Mouse (Mus musculus) heart, embryonic 14.5 days (tissue): Measurements from ENCODE around the gene Tgfbr3. TPM values are rescaled to one million over a fixed set of nuclear protein-coding genes. Genes with fewer than 3 reads are reported as not detected.

Source experiments
- ATAC-seq: fragments of 200-750 bp; cut with Nextera tagmentation; 2 replicates; pipeline ENCODE4 v1.8.0; 2017; ENCODE audit warnings: low read depth, moderate TSS enrichment; ENCODE audit not compliant: insufficient number of reproducible peaks, insufficient read depth, low FRiP score
- H3K27ac ChIP-seq, 2 experiments: fragments of 200-500 bp in 1 of 2; fragments of 300-500 bp in 1 of 2; sonication (generic) in 1 of 2; replicated peaks in 1 of 2; 2 replicates each; pipeline ENCODE4 v1.5.1; 2012 to 2014; ENCODE audit warnings: low read depth in 2 of 2, low read length in 2 of 2, control low read depth in 1 of 2, mild to moderate bottlenecking in 1 of 2, mixed read lengths in 1 of 2; ENCODE audit not compliant: control insufficient read depth in 1 of 2, insufficient read depth in 1 of 2
- H3K27me3 ChIP-seq: fragments of 300-500 bp; sonication (generic); 2 replicates; pipeline ENCODE4 v1.6.1; 2014; ENCODE audit warnings: mild to moderate bottlenecking, low read length, control low read depth; ENCODE audit not compliant: control insufficient read depth, insufficient read depth
- H3K36me3 ChIP-seq: fragments of 300-500 bp; sonication (generic); 2 replicates; pipeline ENCODE4 v1.6.1; 2014; ENCODE audit warnings: mild to moderate bottlenecking, control low read depth, low read length, mixed read lengths; ENCODE audit not compliant: control insufficient read depth, insufficient read depth
- H3K4me1 ChIP-seq, 2 experiments: fragments of 200-500 bp in 1 of 2; fragments of 300-500 bp in 1 of 2; sonication (generic) in 1 of 2; 2 replicates each; pipeline ENCODE4 v1.6.1; 2012 to 2014; ENCODE audit warnings: low read length in 2 of 2, control low read depth in 1 of 2, mixed read lengths in 1 of 2; ENCODE audit not compliant: control insufficient read depth in 2 of 2, insufficient read depth in 2 of 2
- H3K4me2 ChIP-seq: fragments of 300-500 bp; sonication (generic); 2 replicates; pipeline ENCODE4 v1.6.1; 2014; ENCODE audit warnings: mild to moderate bottlenecking, low read length
- H3K4me3 ChIP-seq, 2 experiments: fragments of 200-500 bp in 1 of 2; fragments of 300-500 bp in 1 of 2; sonication (generic) in 1 of 2; 2 replicates each; pipeline ENCODE4 v1.5.1; 2012 to 2014; ENCODE audit warnings: low read length in 2 of 2, mild to moderate bottlenecking in 2 of 2, control low read depth in 1 of 2, low read depth in 1 of 2, moderate library complexity in 1 of 2; ENCODE audit not compliant: control insufficient read depth in 1 of 2, insufficient read depth in 1 of 2
- H3K9ac ChIP-seq: fragments of 300-500 bp; sonication (generic); 2 replicates; pipeline ENCODE4 v1.6.1; 2014; ENCODE audit warnings: mild to moderate bottlenecking, low read length
- H3K9me3 ChIP-seq: fragments of 300-500 bp; sonication (generic); 2 replicates; pipeline ENCODE4 v1.6.1; 2016; ENCODE audit warnings: low read length, control low read depth; ENCODE audit not compliant: control insufficient read depth
- WGBS: fragments of 180-500 bp; shearing (Covaris S2); extraction: QIAGEN DNeasy Blood & Tissue Kit; methylation state at CpG from one replicate; pipeline ENCODE4 v1.1.7; 2014; 5-methylcytosine and 5-hydroxymethylcytosine counted together
- polyA plus RNA-seq: library from polyadenylated mRNA; unstranded; fragments of >200 nt; fragmentation: Nextera tagmentation; extraction: Ambion mirVana; gene quantifications from 2 replicates; pipeline ENCODE4 v1.2.1, GENCODE M21; 2014

Gene Tgfbr3
- polyA plus RNA-seq, 1 experiment from 2014 or later: 24.1 TPM

- WGBS: 73% methylated on average over 6 of the region's 6 CpGs
- Histone ChIP-seq H3K27me3 (no peaks in the 10 kb centered on the region), H3K9ac (no peak overlapping the region), H3K36me3 (peaks cover 14% of the 10 kb centered on the region; the same call in 1 of the 2 replicates), H3K27ac (no peak overlapping the region), H3K4me1 (peaks cover 19 to 63% of the 10 kb centered on the region in 2 experiments), H3K9me3 (no peaks in the 10 kb centered on the region), H3K4me2 (no peak overlapping the region), H3K4me3 (no peak overlapping the region)
- no peak for ATAC-seq
Observed at GRCm38 (mm10) chr5:107125131-107125530, 164.3 kb downstream of the Tgfbr3 start.

GRCm38 (mm10) chr5:107124531-107124930 is 164.9 kb downstream of the Tgfbr3 start:
- Histone ChIP-seq H3K4me1 (peaks cover 20 to 57% of the 10 kb centered on the region in 2 experiments), H3K36me3 (0 out of 2 replicates have a peak, but pooled peaks cover 9% of the 10 kb centered on the region), H3K27me3 (no peaks in the 10 kb centered on the region), H3K4me2 (no peak overlapping the region), H3K27ac (no peak overlapping the region), H3K9me3 (no peaks in the 10 kb centered on the region), H3K4me3 (no peak overlapping the region), H3K9ac (no peak overlapping the region)
- ATAC-seq: no peak
- WGBS: 89% methylated on average over 7 of the region's 7 CpGs

GRCm38 (mm10) chr5:107122622-107123021 is 166.8 kb downstream of the Tgfbr3 start:
- ATAC-seq: no peak
- H3K4me3 ChIP-seq: no peak overlapping the region
- H3K27me3 ChIP-seq: no peaks in the 10 kb centered on the region
- no peak overlapping the region for H3K4me2 ChIP-seq
- no peak overlapping the region for H3K27ac ChIP-seq
- H3K4me1 ChIP-seq: peaks cover 10 to 40% of the 10 kb centered on the region in 2 experiments
- H3K9ac ChIP-seq: no peak overlapping the region
- no peaks in the 10 kb centered on the region for H3K9me3 ChIP-seq
- peaks cover 8% of the 10 kb centered on the region for H3K36me3 ChIP-seq
- 89% methylated on average over 4 of the region's 4 CpGs for WGBS

- H3K4me3 ChIP-seq: no peak overlapping the region
- peaks cover 23% of the 10 kb centered on the region for H3K36me3 ChIP-seq
- no peak overlapping the region for H3K9ac ChIP-seq
- H3K27me3 ChIP-seq: no peaks in the 10 kb centered on the region
- H3K4me1 ChIP-seq: peaks cover 8 to 25% of the 10 kb centered on the region in 2 experiments
- WGBS: 51% methylated on average over 10 of the region's 10 CpGs
- H3K9me3 ChIP-seq: no peaks in the 10 kb centered on the region
- H3K4me2 ChIP-seq: no peak overlapping the region
- no peak for ATAC-seq
- H3K27ac ChIP-seq: peak overlapping the region; percentile 20 to 49
Observed at GRCm38 (mm10) chr5:107121086-107121485, 168.3 kb downstream of the Tgfbr3 start.

GRCm38 (mm10) chr5:107120624-107121023 is 168.8 kb downstream of the Tgfbr3 start:
- ATAC-seq: no peak
- peak overlapping the region; percentile 20 to 49; a peak in 3 of 4 replicates for H3K27ac ChIP-seq
- WGBS: 51% methylated on average over 3 of the region's 3 CpGs

GRCm38 (mm10) chr5:107119896-107120295 is 169.5 kb downstream of the Tgfbr3 start:
- Histone ChIP-seq H3K27ac (peak overlapping the region; percentile 16 to 26; a peak in 1 of 4 replicates), H3K9ac (no peak overlapping the region), H3K4me3 (no peak overlapping the region), H3K27me3 (no peaks in the 10 kb centered on the region), H3K4me1 (peaks cover 8 to 16% of the 10 kb centered on the region in 2 experiments), H3K4me2 (no peak overlapping the region), H3K36me3 (peaks cover 27% of the 10 kb centered on the region), H3K9me3 (no peaks in the 10 kb centered on the region)
- 55% methylated on average over 6 of the region's 6 CpGs for WGBS
- ATAC-seq: peak; percentile 59

More at GRCm38 (mm10) chr5:107120624-107121023, 168.8 kb downstream of the Tgfbr3 start:
- no peak overlapping the region for H3K4me2 ChIP-seq
- H3K9ac ChIP-seq: no peak overlapping the region
- no peaks in the 10 kb centered on the region for H3K9me3 ChIP-seq
- H3K4me3 ChIP-seq: no peak overlapping the region
- H3K4me1 ChIP-seq: peaks cover 8 to 22% of the 10 kb centered on the region in 2 experiments
- peaks cover 27% of the 10 kb centered on the region for H3K36me3 ChIP-seq
- H3K27me3 ChIP-seq: no peaks in the 10 kb centered on the region

- H3K27ac ChIP-seq: no peak overlapping the region
- WGBS: 72% methylated on average over 3 of the region's 3 CpGs
- H3K4me2 ChIP-seq: no peak overlapping the region
- H3K27me3 ChIP-seq: no peaks in the 10 kb centered on the region
- ATAC-seq: no peak
- H3K4me1 ChIP-seq: peaks cover 10 to 19% of the 10 kb centered on the region in 2 experiments
- no peak overlapping the region for H3K9ac ChIP-seq
- H3K36me3 ChIP-seq: peaks cover 37% of the 10 kb centered on the region
- H3K9me3 ChIP-seq: no peaks in the 10 kb centered on the region
- no peak overlapping the region for H3K4me3 ChIP-seq
Observed at GRCm38 (mm10) chr5:107116821-107117220, 172.6 kb downstream of the Tgfbr3 start.

- WGBS: 57% methylated on average over 7 of the region's 7 CpGs
- ATAC-seq: no peak
- no peak overlapping the region for H3K4me3 ChIP-seq
- H3K27me3 ChIP-seq: no peaks in the 10 kb centered on the region
- H3K36me3 ChIP-seq: peaks cover 49% of the 10 kb centered on the region
- peaks cover 12 to 27% of the 10 kb centered on the region in 2 experiments for H3K4me1 ChIP-seq
- H3K9ac ChIP-seq: no peak overlapping the region
- H3K27ac ChIP-seq: peak overlapping the region; percentile 3 to 80
- H3K9me3 ChIP-seq: no peaks in the 10 kb centered on the region
- H3K4me2 ChIP-seq: no peak overlapping the region
Observed at GRCm38 (mm10) chr5:107112656-107113275, 176.7 kb downstream of the Tgfbr3 start.
